Mouse (Mus musculus): ENCODE measurements around the gene Mtcl1. TPM values are rescaled to one million over a fixed set of nuclear protein-coding genes. Genes with fewer than 3 reads are reported as not detected.
"Not testable (repeated sequence)": the region's sequence is repeated elsewhere in the genome, so short reads cannot be mapped to it uniquely, and the experiment has no call there.

The Mtcl1 gene
- polyA plus RNA-seq, 1 experiment from 2014 or later, result 14.3 TPM

- 62% methylated on average over 8 of the region's 8 CpGs for WGBS
Measured at GRCm38 (mm10) chr17:66436811-66437210, 12.7 kb downstream of the Mtcl1 start.

GRCm38 (mm10) chr17:66435982-66436381 lies 13.6 kb downstream of the Mtcl1 start:
- Histone ChIP-seq H3K27me3 (ENCODE audit: insufficient read depth, low read length) (no peaks in the 10 kb centered on the region), H3K27ac (ENCODE audit: low read depth) (no peak overlapping the region), H3K4me3 (ENCODE audit: low read depth, low read length) (no peak overlapping the region), H3K9me3 (ENCODE audit: low read depth, low read length) (no peaks in the 10 kb centered on the region), H3K36me3 (ENCODE audit: insufficient read depth) (peaks cover 21% of the 10 kb centered on the region; the same call in 1 of the 2 replicates), H3K4me1 (ENCODE audit: insufficient read depth) (no peaks in the 10 kb centered on the region), H3K4me2 (no peak overlapping the region), H3K9ac (no peak overlapping the region)
- ATAC-seq (ENCODE audit: insufficient read depth), result no peak
- WGBS, result 92% methylated on average over 15 of the region's 15 CpGs
- TF ChIP-seq CTCF (IDR thresholded peaks at IDR 0.05; ENCODE audit: low read depth), result no peak
- DNase-seq, result no peak

More at GRCm38 (mm10) chr17:66436811-66437210, 12.7 kb downstream of the Mtcl1 start:
- no peak for DNase-seq
- Histone ChIP-seq H3K4me1 (ENCODE audit: insufficient read depth) (no peaks in the 10 kb centered on the region), H3K4me3 (ENCODE audit: low read depth, low read length) (no peak overlapping the region), H3K9ac (no peak overlapping the region), H3K4me2 (no peak overlapping the region), H3K27me3 (ENCODE audit: insufficient read depth, low read length) (no peaks in the 10 kb centered on the region), H3K36me3 (ENCODE audit: insufficient read depth) (peaks cover 21% of the 10 kb centered on the region; the same call in 1 of the 2 replicates), H3K9me3 (ENCODE audit: low read depth, low read length) (no peaks in the 10 kb centered on the region), H3K27ac (ENCODE audit: low read depth) (no peak overlapping the region)
- no peak for ATAC-seq (ENCODE audit: insufficient read depth)
- TF ChIP-seq CTCF (IDR thresholded peaks at IDR 0.05; ENCODE audit: low read depth), result no peak

GRCm38 (mm10) chr17:66435007-66435406 lies 14.5 kb downstream of the Mtcl1 start:
- Histone ChIP-seq H3K4me3 (ENCODE audit: low read depth, low read length) (no peak overlapping the region), H3K4me1 (ENCODE audit: insufficient read depth) (no peaks in the 10 kb centered on the region), H3K9me3 (ENCODE audit: low read depth, low read length) (no peaks in the 10 kb centered on the region), H3K9ac (no peak overlapping the region), H3K27me3 (ENCODE audit: insufficient read depth, low read length) (no peaks in the 10 kb centered on the region), H3K27ac (ENCODE audit: low read depth) (no peak overlapping the region), H3K4me2 (no peak overlapping the region), H3K36me3 (ENCODE audit: insufficient read depth) (peaks cover 21% of the 10 kb centered on the region; the same call in 1 of the 2 replicates)
- ATAC-seq (ENCODE audit: insufficient read depth), result no peak
- no peak for TF ChIP-seq CTCF (IDR thresholded peaks at IDR 0.05; ENCODE audit: low read depth)
- WGBS, result 89% methylated on average over 14 of the region's 14 CpGs
- DNase-seq, result no peak

GRCm38 (mm10) chr17:66434566-66434965 lies 15.0 kb downstream of the Mtcl1 start:
- 89% methylated on average over 7 of the region's 7 CpGs for WGBS
- ATAC-seq (ENCODE audit: insufficient read depth) (no peak), DNase-seq (no peak)
- no peak for TF ChIP-seq CTCF (IDR thresholded peaks at IDR 0.05; ENCODE audit: low read depth)
- Histone ChIP-seq H3K4me3 (ENCODE audit: low read depth, low read length) (no peak overlapping the region), H3K27ac (ENCODE audit: low read depth) (no peak overlapping the region), H3K4me2 (no peak overlapping the region), H3K9me3 (ENCODE audit: low read depth, low read length) (no peaks in the 10 kb centered on the region), H3K9ac (no peak overlapping the region), H3K27me3 (ENCODE audit: insufficient read depth, low read length) (no peaks in the 10 kb centered on the region), H3K36me3 (ENCODE audit: insufficient read depth) (peaks cover 21% of the 10 kb centered on the region; the same call in 1 of the 2 replicates), H3K4me1 (ENCODE audit: insufficient read depth) (no peaks in the 10 kb centered on the region)

GRCm38 (mm10) chr17:66424601-66425000 lies 24.9 kb downstream of the Mtcl1 start:
- not testable (repeated sequence) for H3K9me3 ChIP-seq (ENCODE audit: low read depth, low read length); H3K4me3 ChIP-seq (ENCODE audit: low read depth, low read length); H3K27ac ChIP-seq (ENCODE audit: low read depth); H3K4me1 ChIP-seq (ENCODE audit: insufficient read depth); H3K4me2 ChIP-seq; H3K9ac ChIP-seq; DNase-seq; ATAC-seq (ENCODE audit: insufficient read depth); H3K27me3 ChIP-seq (ENCODE audit: insufficient read depth, low read length)
- H3K36me3 ChIP-seq (ENCODE audit: insufficient read depth), result peaks cover 16% of the 10 kb centered on the region; the same call in 1 of the 2 replicates
- 92% methylated on average over 4 of the region's 4 CpGs for WGBS

- Histone ChIP-seq H3K9ac (no peak overlapping the region), H3K36me3 (ENCODE audit: insufficient read depth) (peaks cover 11% of the 10 kb centered on the region; the same call in 1 of the 2 replicates), H3K9me3 (ENCODE audit: low read depth, low read length) (no peaks in the 10 kb centered on the region), H3K27me3 (ENCODE audit: insufficient read depth, low read length) (no peaks in the 10 kb centered on the region), H3K4me3 (ENCODE audit: low read depth, low read length) (no peak overlapping the region), H3K4me2 (no peak overlapping the region), H3K27ac (ENCODE audit: low read depth) (no peak overlapping the region), H3K4me1 (ENCODE audit: insufficient read depth) (peaks cover 10% of the 10 kb centered on the region)
- 48% methylated on average over 8 of the region's 8 CpGs for WGBS
- ATAC-seq (ENCODE audit: insufficient read depth), result no peak
- DNase-seq, result peak; percentile 58
- TF ChIP-seq CTCF (IDR thresholded peaks at IDR 0.05; ENCODE audit: low read depth), result no peak
Measured at GRCm38 (mm10) chr17:66419421-66419820, 30.1 kb downstream of the Mtcl1 start.

GRCm38 (mm10) chr17:66417748-66418147 lies 31.8 kb downstream of the Mtcl1 start:
- Histone ChIP-seq H3K4me2 (peak overlapping the region; percentile 58), H3K9ac (no peak overlapping the region), H3K36me3 (ENCODE audit: insufficient read depth) (0 out of 2 replicates have a peak, but pooled peaks cover 4% of the 10 kb centered on the region), H3K4me1 (ENCODE audit: insufficient read depth) (peaks cover 12% of the 10 kb centered on the region), H3K27me3 (ENCODE audit: insufficient read depth, low read length) (no peaks in the 10 kb centered on the region), H3K9me3 (ENCODE audit: low read depth, low read length) (no peaks in the 10 kb centered on the region), H3K4me3 (ENCODE audit: low read depth, low read length) (no peak overlapping the region), H3K27ac (ENCODE audit: low read depth) (no peak overlapping the region)
- no peak for ATAC-seq (ENCODE audit: insufficient read depth)
- 28% methylated on average over 4 of the region's 4 CpGs for WGBS
- no peak for TF ChIP-seq CTCF (IDR thresholded peaks at IDR 0.05; ENCODE audit: low read depth)
- no peak for DNase-seq

Measured in lung, embryonic 14.5 days (tissue).